Mouse (Mus musculus) heart, postnatal 14 days (tissue): ENCODE results near the gene Zbtb5. TPM values are rescaled to one million over a fixed set of nuclear protein-coding genes. Genes with fewer than 3 reads are reported as not detected.
A peak's percentile ranks its signal among the peaks of the same experiment; 100 is the strongest.
"Not testable (repeated sequence)": the region's sequence is repeated elsewhere in the genome, so short reads cannot be mapped to it uniquely, and the experiment has no call there.

Experiments
- DNase-seq, 2 experiments: peaks; one replicate each; pipeline ENCODE4 v3.0.0; 2021 to 2022
- intact Hi-C: fragments of 180-260 bp; cut with DNase I; formaldehyde crosslinking; loops from one replicate; pipeline ENCODE4 v1.15.1; 2025
- total RNA-seq, 2 experiments: library from RNA; stranded (reverse); gene quantifications; 2 replicates each; pipeline ENCODE4 v1.2.3; 2021

Gene Zbtb5
- total RNA-seq, 2 experiments from 2014 or later = 6.7 to 6.8 TPM

GRCm38 (mm10) chr4:45013537-45013936 lies 1.3 kb upstream of the Zbtb5 start:
- DNase-seq = no peak
- intact Hi-C loops = loop anchor here (10.0 kb wide), 2 partner anchors 391 to 521 kb away; partner anchors contain the start of genes Shb and Slc25a51

GRCm38 (mm10) chr4:45013031-45013431 lies 819 bp upstream of the Zbtb5 start:
- intact Hi-C loops = loop anchor here (10.0 kb wide), 2 partner anchors 392 to 522 kb away; partner anchors contain the start of genes Shb and Slc25a51
- DNase-seq = peak in 1 of 2 experiments; percentile 11

- intact Hi-C loops = loop anchor here (2.0 to 10.0 kb wide), 3 partner anchors 39 to 523 kb away; partner anchors contain the start of genes Shb and Slc25a51
- peak; percentile 61 to 69 for DNase-seq
Observed at GRCm38 (mm10) chr4:45011581-45012104, 569 bp downstream of the Zbtb5 start.

- intact Hi-C loops = loop anchor here (2.0 to 10.0 kb wide), 3 partner anchors 38 to 524 kb away; partner anchors contain the start of genes Shb and Slc25a51
- DNase-seq = peak in 1 of 2 experiments; percentile 18
Observed at GRCm38 (mm10) chr4:45010806-45011415, 1.3 kb downstream of the Zbtb5 start.

GRCm38 (mm10) chr4:45005452-45005851 lies 6.8 kb downstream of the Zbtb5 start:
- no peak for DNase-seq
- intact Hi-C loops = no loop called here

- no peak for DNase-seq
- intact Hi-C loops = no loop called here
Observed at GRCm38 (mm10) chr4:45000001-45000400, 12.2 kb downstream of the Zbtb5 start.

GRCm38 (mm10) chr4:44998071-44998470 lies 14.1 kb downstream of the Zbtb5 start:
- intact Hi-C loops = no loop called here
- DNase-seq = no peak

GRCm38 (mm10) chr4:44994776-44995175 lies 17.4 kb downstream of the Zbtb5 start:
- intact Hi-C loops = no loop called here
- no peak for DNase-seq

GRCm38 (mm10) chr4:44993847-44994246 lies 18.4 kb downstream of the Zbtb5 start:
- intact Hi-C loops = no loop called here
- no peak for DNase-seq

- intact Hi-C loops, DNase-seq: not testable (repeated sequence)
Observed at GRCm38 (mm10) chr4:44993179-44993578, 19.0 kb downstream of the Zbtb5 start.

GRCm38 (mm10) chr4:44992330-44992729 lies 19.9 kb downstream of the Zbtb5 start:
- DNase-seq, intact Hi-C loops: not testable (repeated sequence)

- intact Hi-C loops = no loop called here
- DNase-seq = no peak
Observed at GRCm38 (mm10) chr4:44990560-44990959, 21.7 kb downstream of the Zbtb5 start.

GRCm38 (mm10) chr4:44983131-44983740 lies 29.0 kb downstream of the Zbtb5 start:
- intact Hi-C loops = no loop called here
- no peak for DNase-seq

- no peak for DNase-seq
Observed at GRCm38 (mm10) chr4:44982440-44983130, 29.6 kb downstream of the Zbtb5 start.

GRCm38 (mm10) chr4:44981974-44982287 lies 30.3 kb downstream of the Zbtb5 start:
- intact Hi-C loops = no loop called here
- DNase-seq = no peak

More at GRCm38 (mm10) chr4:44982440-44983130, 29.6 kb downstream of the Zbtb5 start:
- intact Hi-C loops = no loop called here

GRCm38 (mm10) chr4:44981280-44981973 lies 30.8 kb downstream of the Zbtb5 start, which contains the start of gene Grhpr:
Grhpr (plus strand) TSS chr4:44981395.
- DNase-seq = peak; percentile 80 to 84
- intact Hi-C loops = no loop called here

- intact Hi-C loops = no loop called here
- DNase-seq = no peak
Observed at GRCm38 (mm10) chr4:44979794-44980338, 32.3 kb downstream of the Zbtb5 start.

GRCm38 (mm10) chr4:44978175-44978574 lies 34.0 kb downstream of the Zbtb5 start:
- no peak for DNase-seq
- intact Hi-C loops = no loop called here

GRCm38 (mm10) chr4:44976921-44977710 lies 35.1 kb downstream of the Zbtb5 start:
- intact Hi-C loops = no loop called here
- no peak for DNase-seq
